ENCODE assay signal across 12 mouse cellular contexts in genomic region chr1:174564561-174564960, GRCm38 (mm10).
"Had no signal": no experiment of that assay in that cellular context is flagged by ENCODE, and none has a peak within 500 bp of the region (broad histone marks: within the 10 kb centered on the region; RNA-seq: fewer than 3 reads in every experiment).

No protein-coding gene starts in this region.

- DNase-seq: left cerebral cortex, postnatal 4 days; liver; liver, embryonic 13.5 days; liver, postnatal 0 days; lung, adult 18-20 months; lung, adult 2 months; lung, embryonic 14.5 days; lung, postnatal 10 days; lung, postnatal 14 days; lung, postnatal 36 days; lung, postnatal 4 days; midbrain, embryonic 14.5 days had no signal
